Mouse (Mus musculus): ENCODE data around the gene Golga2. TPM values are rescaled to one million over a fixed set of nuclear protein-coding genes. Genes with fewer than 3 reads are reported as not detected.
A peak's percentile ranks its signal among the peaks of the same experiment; 100 is the strongest.

Gene Golga2
- polyA plus RNA-seq, 1 experiment = 78.9 TPM

DNA sequence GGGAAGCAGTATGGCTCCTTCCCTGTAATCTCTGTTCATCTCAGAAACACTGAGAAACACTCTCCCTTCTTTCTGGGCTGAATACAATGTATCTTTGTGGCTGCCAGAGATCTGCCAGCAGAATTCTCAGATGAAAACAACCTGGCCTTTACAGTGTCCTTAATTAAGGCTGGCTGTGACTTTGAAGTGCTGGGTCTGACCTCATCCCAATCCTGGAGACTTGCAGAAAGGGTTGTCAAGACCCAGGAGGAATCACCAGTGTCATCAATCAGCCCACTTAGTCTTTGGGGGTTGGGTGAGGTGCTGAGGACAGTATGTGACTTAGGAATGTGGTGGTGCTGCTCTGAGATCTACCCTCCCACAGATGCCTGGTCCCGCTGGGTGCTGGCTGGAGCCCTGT lies 33.8 kb upstream of the Golga2 start:
- Histone ChIP-seq H3K27ac (ENCODE audit: insufficient read depth, low read length) (no peak overlapping the region), H3K4me1 (ENCODE audit: control insufficient read depth, insufficient read depth, low read length) (no peaks in the 10 kb centered on the region), H3K4me3 (ENCODE audit: insufficient read depth, low read length) (no peak overlapping the region)
- TF ChIP-seq CTCF (IDR thresholded peaks at IDR 0.05; ENCODE audit: borderline replicate concordance, insufficient read depth, low read length) = no peak
- no peak for TF ChIP-seq POLR2A (IDR thresholded peaks at IDR 0.05; ENCODE audit: low read depth, low read length)

GRCm38 (mm10) chr2:32254563-32254962 lies 32.6 kb upstream of the Golga2 start:
- TF ChIP-seq CTCF (IDR thresholded peaks at IDR 0.05; ENCODE audit: borderline replicate concordance, insufficient read depth, low read length) (no peak), POLR2A (IDR thresholded peaks at IDR 0.05; ENCODE audit: low read depth, low read length) (no peak)
- H3K4me1 ChIP-seq (ENCODE audit: control insufficient read depth, insufficient read depth, low read length) = 0 out of 2 replicates have a peak, but pooled peaks cover 3% of the 10 kb centered on the region
- no peak overlapping the region for H3K27ac ChIP-seq (ENCODE audit: insufficient read depth, low read length)
- H3K4me3 ChIP-seq (ENCODE audit: insufficient read depth, low read length) = no peak overlapping the region

GRCm38 (mm10) chr2:32256273-32256672 lies 30.9 kb upstream of the Golga2 start:
- Histone ChIP-seq H3K4me3 (ENCODE audit: insufficient read depth, low read length) (no peak overlapping the region), H3K4me1 (ENCODE audit: control insufficient read depth, insufficient read depth, low read length) (0 out of 2 replicates have a peak, but pooled peaks cover 3% of the 10 kb centered on the region), H3K27ac (ENCODE audit: insufficient read depth, low read length) (no peak overlapping the region)
- TF ChIP-seq CTCF (IDR thresholded peaks at IDR 0.05; ENCODE audit: borderline replicate concordance, insufficient read depth, low read length) (no peak), POLR2A (IDR thresholded peaks at IDR 0.05; ENCODE audit: low read depth, low read length) (no peak)

- Histone ChIP-seq H3K4me1 (ENCODE audit: control insufficient read depth, insufficient read depth, low read length) (0 out of 2 replicates have a peak, but pooled peaks cover 3% of the 10 kb centered on the region), H3K4me3 (ENCODE audit: insufficient read depth, low read length) (peak overlapping the region; percentile 60), H3K27ac (ENCODE audit: insufficient read depth, low read length) (no peak overlapping the region)
- no peak for TF ChIP-seq POLR2A (IDR thresholded peaks at IDR 0.05; ENCODE audit: low read depth, low read length)
- TF ChIP-seq CTCF (IDR thresholded peaks at IDR 0.05; ENCODE audit: borderline replicate concordance, insufficient read depth, low read length) = no peak
These were observed 28.2 kb upstream of the Golga2 start for GRCm38 (mm10) chr2:32258887-32259533.

DNA sequence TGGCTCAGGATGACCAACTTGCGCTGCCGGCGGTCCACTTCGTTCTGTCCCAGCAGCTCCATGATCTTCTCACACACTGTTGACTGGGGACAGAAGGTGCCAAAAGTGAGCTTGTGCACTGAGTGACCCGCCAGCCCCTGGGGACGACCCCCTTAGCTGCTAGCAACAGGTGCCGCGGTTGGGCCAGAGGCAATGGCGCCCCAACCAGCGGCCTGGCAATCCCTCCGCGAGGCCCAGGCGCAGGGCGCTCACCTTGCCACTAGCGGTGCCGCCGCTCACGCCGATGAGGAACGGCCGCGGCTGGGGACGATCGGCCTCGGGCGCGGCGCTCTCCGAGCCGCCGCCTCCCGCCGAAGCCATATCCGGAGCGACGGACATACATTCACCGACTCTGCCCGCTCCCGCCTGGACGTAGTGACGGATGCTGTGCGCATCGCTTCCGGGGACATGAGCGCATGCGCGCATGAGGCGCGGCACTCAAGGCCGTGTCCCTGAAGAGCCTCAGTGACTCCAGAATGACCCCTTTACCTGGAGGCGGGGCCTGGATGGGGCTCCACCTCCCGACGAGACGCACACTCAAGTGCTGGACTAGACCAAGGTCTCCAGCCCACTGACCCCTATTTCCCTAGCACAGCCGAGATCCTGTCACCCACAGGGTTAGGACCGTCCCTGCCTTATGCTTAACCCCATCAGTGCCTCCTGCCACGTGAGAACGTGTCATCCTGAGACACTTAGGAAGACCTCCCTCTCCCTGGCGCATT lies 27.3 kb upstream of the Golga2 start, which contains the start of gene Uck1:
Uck1 (minus strand) TSS at position 503 of the 761 bp plus-strand sequence.
- H3K4me1 ChIP-seq (ENCODE audit: control insufficient read depth, insufficient read depth, low read length) = 0 out of 2 replicates have a peak, but pooled peaks cover 3% of the 10 kb centered on the region
- no peak within 1 kb of the TSS for H3K27ac ChIP-seq (ENCODE audit: insufficient read depth, low read length)
- peak within 1 kb of the TSS; percentile 60 for H3K4me3 ChIP-seq (ENCODE audit: insufficient read depth, low read length)
- TF ChIP-seq CTCF (IDR thresholded peaks at IDR 0.05; ENCODE audit: borderline replicate concordance, insufficient read depth, low read length) (no peak), POLR2A (IDR thresholded peaks at IDR 0.05; ENCODE audit: low read depth, low read length) (peak; percentile 94)

- TF ChIP-seq POLR2A (IDR thresholded peaks at IDR 0.05; ENCODE audit: low read depth, low read length) (no peak), CTCF (IDR thresholded peaks at IDR 0.05; ENCODE audit: borderline replicate concordance, insufficient read depth, low read length) (no peak)
- no peak overlapping the region for H3K4me3 ChIP-seq (ENCODE audit: insufficient read depth, low read length)
- 0 out of 2 replicates have a peak, but pooled peaks cover 3% of the 10 kb centered on the region for H3K4me1 ChIP-seq (ENCODE audit: control insufficient read depth, insufficient read depth, low read length)
These were observed 26.5 kb upstream of the Golga2 start for GRCm38 (mm10) chr2:32260635-32261034.

DNA sequence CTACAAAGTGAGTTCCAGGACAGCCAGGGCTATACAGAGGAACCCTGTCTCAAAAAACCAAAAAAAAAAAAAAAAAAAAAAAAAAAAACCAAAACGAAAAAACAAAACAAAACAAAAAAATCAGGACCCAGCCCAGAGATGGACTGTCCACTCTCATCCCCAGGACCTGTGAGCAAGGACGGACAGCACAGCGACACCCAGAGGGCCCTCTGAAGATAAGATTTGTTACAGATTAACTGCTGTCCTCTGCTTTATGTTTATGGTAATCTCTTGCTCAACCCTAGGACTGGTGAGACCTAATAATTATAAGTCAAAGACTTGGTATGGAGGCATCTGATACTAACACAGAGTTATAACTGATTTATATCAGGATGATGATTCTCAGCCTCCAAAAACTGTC lies 11.4 kb upstream of the Golga2 start:
- no peaks in the 10 kb centered on the region for H3K4me1 ChIP-seq (ENCODE audit: control insufficient read depth, insufficient read depth, low read length)
- H3K4me3 ChIP-seq (ENCODE audit: insufficient read depth, low read length) = no peak overlapping the region
- H3K27ac ChIP-seq (ENCODE audit: insufficient read depth, low read length) = no peak overlapping the region
- no peak for TF ChIP-seq POLR2A (IDR thresholded peaks at IDR 0.05; ENCODE audit: low read depth, low read length)
- TF ChIP-seq CTCF (IDR thresholded peaks at IDR 0.05; ENCODE audit: borderline replicate concordance, insufficient read depth, low read length) = no peak

More at GRCm38 (mm10) chr2:32260635-32261034, 26.5 kb upstream of the Golga2 start:
- H3K27ac ChIP-seq (ENCODE audit: insufficient read depth, low read length) = no peak overlapping the region

GRCm38 (mm10) chr2:32282289-32282688 lies 4.9 kb upstream of the Golga2 start:
- no peak for TF ChIP-seq CTCF (IDR thresholded peaks at IDR 0.05; ENCODE audit: borderline replicate concordance, insufficient read depth, low read length)
- no peak for TF ChIP-seq POLR2A (IDR thresholded peaks at IDR 0.05; ENCODE audit: low read depth, low read length)
- Histone ChIP-seq H3K4me1 (ENCODE audit: control insufficient read depth, insufficient read depth, low read length) (0 out of 2 replicates have a peak, but pooled peaks cover 6% of the 10 kb centered on the region), H3K4me3 (ENCODE audit: insufficient read depth, low read length) (no peak overlapping the region), H3K27ac (ENCODE audit: insufficient read depth, low read length) (no peak overlapping the region)

GRCm38 (mm10) chr2:32282727-32283126 lies 4.5 kb upstream of the Golga2 start:
- 0 out of 2 replicates have a peak, but pooled peaks cover 6% of the 10 kb centered on the region for H3K4me1 ChIP-seq (ENCODE audit: control insufficient read depth, insufficient read depth, low read length)
- TF ChIP-seq CTCF (IDR thresholded peaks at IDR 0.05; ENCODE audit: borderline replicate concordance, insufficient read depth, low read length) (peak; percentile 58; the same call in 1 of the 2 replicates), POLR2A (IDR thresholded peaks at IDR 0.05; ENCODE audit: low read depth, low read length) (no peak)
- no peak overlapping the region for H3K27ac ChIP-seq (ENCODE audit: insufficient read depth, low read length)
- H3K4me3 ChIP-seq (ENCODE audit: insufficient read depth, low read length) = no peak overlapping the region
